Mouse (Mus musculus): ENCODE results near the gene Chrm1. TPM values are rescaled to one million over a fixed set of nuclear protein-coding genes. Genes with fewer than 3 reads are reported as not detected.
A peak's percentile ranks its signal among the peaks of the same experiment; 100 is the strongest.
"Not testable (repeated sequence)": the region's sequence is repeated elsewhere in the genome, so short reads cannot be mapped to it uniquely, and the experiment has no call there.

The Chrm1 gene
- polyA plus RNA-seq, 1 experiment from 2014 or later: 0.10 TPM

- peaks cover 14% of the 10 kb centered on the region for H3K4me1 ChIP-seq
- no peaks in the 10 kb centered on the region for H3K9me3 ChIP-seq (replicated peaks)
- H3K27ac ChIP-seq: peak overlapping the region; percentile 93
- DNase-seq (ENCODE audit: low spot score): no peak
- H3K4me3 ChIP-seq: peak overlapping the region; percentile 68
- peaks cover 28% of the 10 kb centered on the region for H3K36me3 ChIP-seq
- H3K27me3 ChIP-seq (ENCODE audit: low read depth, poor library complexity, severe bottlenecking): no peaks in the 10 kb centered on the region
- 1% methylated on average over 2 of the region's 2 CpGs for WGBS
Observed at GRCm38 (mm10) chr19:8724392-8724791, 60.8 kb downstream of the Chrm1 start.

- H3K27ac ChIP-seq: peak overlapping the region; percentile 93; the same call in 1 of the 2 replicates
- H3K36me3 ChIP-seq: peaks cover 28% of the 10 kb centered on the region
- peak overlapping the region; percentile 68 for H3K4me3 ChIP-seq
- no peaks in the 10 kb centered on the region for H3K9me3 ChIP-seq (replicated peaks)
- no peak for DNase-seq (ENCODE audit: low spot score)
- peaks cover 14% of the 10 kb centered on the region for H3K4me1 ChIP-seq
- no peaks in the 10 kb centered on the region for H3K27me3 ChIP-seq (ENCODE audit: low read depth, poor library complexity, severe bottlenecking)
- 59% methylated on average over 4 of the region's 4 CpGs for WGBS
Observed at GRCm38 (mm10) chr19:8725081-8725613, 61.6 kb downstream of the Chrm1 start.

GRCm38 (mm10) chr19:8726609-8727390 lies 63.2 kb downstream of the Chrm1 start:
- Histone ChIP-seq H3K9me3 (replicated peaks) (no peaks in the 10 kb centered on the region), H3K4me1 (peaks cover 14% of the 10 kb centered on the region), H3K27me3 (ENCODE audit: low read depth, poor library complexity, severe bottlenecking) (no peaks in the 10 kb centered on the region), H3K27ac (no peak overlapping the region), H3K36me3 (peaks cover 28% of the 10 kb centered on the region), H3K4me3 (peak overlapping the region; percentile 68; the same call in 1 of the 2 replicates)
- WGBS: 10% methylated on average over 3 of the region's 3 CpGs
- DNase-seq (ENCODE audit: low spot score): no peak

- 28% methylated on average over 5 of the region's 5 CpGs for WGBS
- peaks cover 8% of the 10 kb centered on the region for H3K4me1 ChIP-seq
- no peaks in the 10 kb centered on the region for H3K9me3 ChIP-seq (replicated peaks)
- no peaks in the 10 kb centered on the region for H3K27me3 ChIP-seq (ENCODE audit: low read depth, poor library complexity, severe bottlenecking)
- no peak overlapping the region for H3K4me3 ChIP-seq
- H3K27ac ChIP-seq: no peak overlapping the region
- H3K36me3 ChIP-seq: peaks cover 28% of the 10 kb centered on the region
- no peak for DNase-seq (ENCODE audit: low spot score)
Observed at GRCm38 (mm10) chr19:8727495-8728114, 64.0 kb downstream of the Chrm1 start.

- H3K4me1 ChIP-seq; H3K27ac ChIP-seq; H3K9me3 ChIP-seq (replicated peaks); H3K27me3 ChIP-seq (ENCODE audit: low read depth, poor library complexity, severe bottlenecking); H3K4me3 ChIP-seq; DNase-seq (ENCODE audit: low spot score): not testable (repeated sequence)
- WGBS: 48% methylated on average over 3 of the region's 3 CpGs
- peaks cover 28% of the 10 kb centered on the region for H3K36me3 ChIP-seq
Observed at GRCm38 (mm10) chr19:8728335-8729099, 64.9 kb downstream of the Chrm1 start.

Other genes with a start within 250 kb of the Chrm1 start
- not detected in 2 replicates for gene Slc22a8, start 72.5 kb upstream of the Chrm1 start, polyA plus RNA-seq (2016; fragmentation: Nextera tagmentation; extraction: Ambion mirVana)
- gene Slc22a6, start 45.8 kb upstream of the Chrm1 start, polyA plus RNA-seq (2016; fragmentation: Nextera tagmentation; extraction: Ambion mirVana): not detected in 2 replicates
- gene Slc3a2, start 59.6 kb downstream of the Chrm1 start, polyA plus RNA-seq (2016; fragmentation: Nextera tagmentation; extraction: Ambion mirVana): 119 and 128 TPM in 2 replicates
- gene Wdr74, start 72.0 kb downstream of the Chrm1 start, polyA plus RNA-seq (2016; fragmentation: Nextera tagmentation; extraction: Ambion mirVana): 121 and 145 TPM in 2 replicates
- gene 1700092M07Rik, start 76.9 kb downstream of the Chrm1 start, polyA plus RNA-seq (2016; fragmentation: Nextera tagmentation; extraction: Ambion mirVana): 2.8 and 3.1 TPM in 2 replicates
- 99.3 and 134 TPM in 2 replicates for gene Stx5a, start 77.6 kb downstream of the Chrm1 start, polyA plus RNA-seq (2016; fragmentation: Nextera tagmentation; extraction: Ambion mirVana)
- gene Nxf1, start 93.3 kb downstream of the Chrm1 start, polyA plus RNA-seq (2016; fragmentation: Nextera tagmentation; extraction: Ambion mirVana): 257 and 273 TPM in 2 replicates
- gene Tmem223, start 107.2 kb downstream of the Chrm1 start, polyA plus RNA-seq (2016; fragmentation: Nextera tagmentation; extraction: Ambion mirVana): 181 and 183 TPM in 2 replicates
- gene Tmem179b, start 110.7 kb downstream of the Chrm1 start, polyA plus RNA-seq (2016; fragmentation: Nextera tagmentation; extraction: Ambion mirVana): 41.3 and 43.7 TPM in 2 replicates
- gene Taf6l, start 122.6 kb downstream of the Chrm1 start, polyA plus RNA-seq (2016; fragmentation: Nextera tagmentation; extraction: Ambion mirVana): 44.2 and 47.0 TPM in 2 replicates
- gene Polr2g, start 134.8 kb downstream of the Chrm1 start, polyA plus RNA-seq (2016; fragmentation: Nextera tagmentation; extraction: Ambion mirVana): 206 and 216 TPM in 2 replicates
- gene Zbtb3, start 138.8 kb downstream of the Chrm1 start, polyA plus RNA-seq (2016; fragmentation: Nextera tagmentation; extraction: Ambion mirVana): 5.9 and 6.1 TPM in 2 replicates
- 80.2 and 85.2 TPM in 2 replicates for gene Ttc9c, start 155.5 kb downstream of the Chrm1 start, polyA plus RNA-seq (2016; fragmentation: Nextera tagmentation; extraction: Ambion mirVana)
- 4.7 and 5.2 TPM in 2 replicates for gene Hnrnpul2, start 156.2 kb downstream of the Chrm1 start, polyA plus RNA-seq (2016; fragmentation: Nextera tagmentation; extraction: Ambion mirVana)
- not detected in 2 replicates for gene AC129217.1, start 166.0 kb downstream of the Chrm1 start, polyA plus RNA-seq (2016; fragmentation: Nextera tagmentation; extraction: Ambion mirVana)
- 37.2 and 42.5 TPM in 2 replicates for gene Bscl2, start 173.7 kb downstream of the Chrm1 start, polyA plus RNA-seq (2016; fragmentation: Nextera tagmentation; extraction: Ambion mirVana)
- gene Gng3, start 175.4 kb downstream of the Chrm1 start, polyA plus RNA-seq (2016; fragmentation: Nextera tagmentation; extraction: Ambion mirVana): 5.0 and 7.2 TPM in 2 replicates
- gene Lrrn4cl, start 187.0 kb downstream of the Chrm1 start, polyA plus RNA-seq (2016; fragmentation: Nextera tagmentation; extraction: Ambion mirVana): 0.29 and 0.39 TPM in 2 replicates
- gene Ubxn1, start 207.7 kb downstream of the Chrm1 start, polyA plus RNA-seq (2016; fragmentation: Nextera tagmentation; extraction: Ambion mirVana): 211 and 228 TPM in 2 replicates
- gene Uqcc3, start 217.1 kb downstream of the Chrm1 start, polyA plus RNA-seq (2016; fragmentation: Nextera tagmentation; extraction: Ambion mirVana): 56.8 and 60.6 TPM in 2 replicates
- 110 and 149 TPM in 2 replicates for gene Lbhd1, start 219.9 kb downstream of the Chrm1 start, polyA plus RNA-seq (2016; fragmentation: Nextera tagmentation; extraction: Ambion mirVana)
- gene Gm49403, start 220.1 kb downstream of the Chrm1 start, polyA plus RNA-seq (2016; fragmentation: Nextera tagmentation; extraction: Ambion mirVana): not detected in 2 replicates
- 151 and 188 TPM in 2 replicates for gene 1810009A15Rik, start 225.1 kb downstream of the Chrm1 start, polyA plus RNA-seq (2016; fragmentation: Nextera tagmentation; extraction: Ambion mirVana)
- gene Gm49416, start 225.1 kb downstream of the Chrm1 start, polyA plus RNA-seq (2016; fragmentation: Nextera tagmentation; extraction: Ambion mirVana): 0.45 TPM in 1 of 2 replicates, not detected in the other
- 59.2 and 61.9 TPM in 2 replicates for gene Ints5, start 229.2 kb downstream of the Chrm1 start, polyA plus RNA-seq (2016; fragmentation: Nextera tagmentation; extraction: Ambion mirVana)
- gene Ganab, start 234.3 kb downstream of the Chrm1 start, polyA plus RNA-seq (2016; fragmentation: Nextera tagmentation; extraction: Ambion mirVana): 117 and 129 TPM in 2 replicates